Mouse (Mus musculus) E14TG2a.4 (cell line): ENCODE results near the gene Dennd6a.

Source experiments
- CTCF ChIP-seq: conservative IDR thresholded peaks from 2 replicates; pipeline ENCODE4 v1.5.1; 2014; ENCODE audit warnings: low read length
- NANOG ChIP-seq: IDR thresholded peaks from 2 replicates; pipeline ENCODE4 v1.6.1; 2014; ENCODE audit warnings: borderline replicate concordance, low read length, mixed read lengths

DNA sequence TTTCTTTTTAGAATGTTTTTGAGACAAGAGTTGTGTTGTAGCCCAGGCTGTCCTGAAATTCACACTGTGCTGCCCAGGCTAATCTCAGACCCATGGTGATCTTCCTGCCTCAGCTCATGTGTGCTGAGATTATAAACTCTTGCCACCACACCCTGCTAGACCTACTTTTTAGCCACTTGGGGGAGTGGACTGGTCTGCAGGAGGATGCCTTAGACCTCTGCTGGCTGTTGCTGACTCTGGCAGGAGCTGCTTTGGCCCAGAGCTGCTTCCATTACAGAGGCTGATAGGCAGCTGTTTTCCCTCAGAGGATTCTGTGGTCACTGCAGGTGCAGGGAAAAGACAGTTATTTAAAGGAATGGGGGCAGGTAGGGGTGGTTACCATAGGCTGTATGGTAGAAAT, 17.7 kb downstream of the Dennd6a start:
- no peak for TF ChIP-seq CTCF
- TF ChIP-seq NANOG, result no peak
